Comparison of ENCODE assay signal across 8 mouse cellular contexts in the genomic region with DNA sequence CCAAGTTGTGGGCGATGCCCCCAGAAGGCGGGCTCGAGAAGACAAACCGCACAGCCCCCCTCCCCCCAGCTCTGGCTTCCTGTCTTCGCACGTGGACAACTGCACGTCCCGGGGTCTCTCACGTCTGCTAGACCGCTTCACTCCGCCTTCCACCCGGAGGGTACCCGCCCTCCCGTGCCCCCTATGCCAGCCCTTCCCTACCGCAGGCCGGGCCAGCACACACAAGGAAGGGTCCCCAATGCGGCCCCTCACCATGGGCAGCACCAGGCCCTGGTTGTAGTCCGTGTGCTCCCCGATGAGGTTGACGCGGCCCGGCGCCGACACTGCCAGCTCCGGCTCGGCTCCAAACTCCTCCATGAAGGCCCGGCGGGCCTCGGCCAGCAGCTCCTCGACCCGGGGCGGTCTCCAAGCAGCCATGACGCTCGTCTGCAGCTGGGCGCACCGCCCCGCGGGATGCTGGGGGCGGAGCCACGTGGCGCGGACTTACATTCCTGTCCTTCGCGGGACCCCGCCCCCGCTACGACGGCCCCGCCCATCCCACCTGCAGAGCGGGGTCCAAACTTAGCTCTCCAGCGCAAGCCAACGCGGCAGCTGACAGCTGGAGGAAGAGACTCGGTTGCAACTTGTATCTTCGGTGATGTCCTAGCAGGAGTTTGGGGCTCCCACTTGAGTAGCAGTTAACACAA. TPM values are rescaled to one million over a fixed set of nuclear protein-coding genes. Genes with fewer than 3 reads are reported as not detected.
DNase-seq lines count a peak whose midpoint lies in the region; ATAC-seq and TF ChIP-seq lines count a peak whose summit lies in the region.

Galk1 (minus strand) TSS at position 458 of the 686 bp plus-strand sequence.

- peak; percentile 87 for ATAC-seq in heart, embryonic 11.5 days (replicated peaks; ENCODE audit: insufficient number of reproducible peaks, low FRiP score, low TSS enrichment)
- peak; percentile 94 for ATAC-seq in kidney, embryonic 16.5 days (ENCODE audit: low FRiP score, low TSS enrichment)
- peak; percentile 69 for ATAC-seq in monocyte, adult 5-6 weeks (replicated peaks; ENCODE audit: insufficient number of reproducible peaks, low FRiP score, low TSS enrichment, poor library complexity, severe bottlenecking)

- under 1% methylated on average over 55 of the region's 55 CpGs for WGBS in bone marrow, adult 2 months
- WGBS in heart, embryonic 11.5 days (ENCODE audit: insufficient replicate concordance), result under 1% methylated on average over 54 of the region's 55 CpGs
- under 1% methylated on average over 55 of the region's 55 CpGs for WGBS in kidney, embryonic 16.5 days

- peak within 1 kb of the TSS; percentile 75 for H3K4me2 ChIP-seq in heart, embryonic 11.5 days
- H3K4me2 ChIP-seq in kidney, embryonic 16.5 days (replicated peaks; ENCODE audit: low read depth, low read length), result peak within 1 kb of the TSS; percentile 65

- H3K27ac ChIP-seq in bone marrow, adult 2 months (ENCODE audit: control insufficient read depth, insufficient read depth, low read depth, low read length, poor library complexity), result peak within 1 kb of the TSS; percentile 67
- peak within 1 kb of the TSS; percentile 91 for H3K27ac ChIP-seq in heart, embryonic 11.5 days (ENCODE audit: low read depth, low read length)
- peak within 1 kb of the TSS; percentile 94 for H3K27ac ChIP-seq in kidney, embryonic 16.5 days (ENCODE audit: low read length)

- peaks cover 23% of the 10 kb centered on the region for H3K36me3 ChIP-seq in erythroblast, embryonic 14.5 days (ENCODE audit: control insufficient read depth)
- peaks cover 10% of the 10 kb centered on the region; the same call in 1 of the 2 replicates for H3K36me3 ChIP-seq in heart, embryonic 11.5 days (ENCODE audit: control insufficient read depth, insufficient read depth, low read length)
- H3K36me3 ChIP-seq in kidney, embryonic 16.5 days (ENCODE audit: insufficient read depth, low read length), result peaks cover 26% of the 10 kb centered on the region

- TF ChIP-seq CTCF in bone marrow, adult 2 months (IDR thresholded peaks at IDR 0.05; ENCODE audit: control insufficient read depth, insufficient read depth, low read length), result no peak

- peak within 1 kb of the TSS; percentile 87 for H3K9ac ChIP-seq in heart, embryonic 11.5 days (ENCODE audit: low read depth, low read length)
- H3K9ac ChIP-seq in kidney, embryonic 16.5 days (replicated peaks; ENCODE audit: low read length), result peak within 1 kb of the TSS; percentile 89

- H3K9me3 ChIP-seq in erythroblast, embryonic 14.5 days (ENCODE audit: control insufficient read depth, low read length), result no peaks in the 10 kb centered on the region
- no peaks in the 10 kb centered on the region for H3K9me3 ChIP-seq in heart, embryonic 11.5 days (replicated peaks; ENCODE audit: control insufficient read depth, low read length)
- no peaks in the 10 kb centered on the region for H3K9me3 ChIP-seq in kidney, embryonic 16.5 days (ENCODE audit: low read length)

- peak; percentile 89 to 90 for DNase-seq in B cell, adult 2 months
- DNase-seq in liver, result peak; percentile 96
- DNase-seq in spleen, postnatal 36 days (ENCODE audit: low spot score in 2 of 2), result peak; percentile 91 to 92

- H3K4me1 ChIP-seq in bone marrow, adult 2 months (ENCODE audit: control insufficient read depth, insufficient read depth, low read length), result no peaks in the 10 kb centered on the region
- H3K4me1 ChIP-seq in erythroblast, embryonic 14.5 days (ENCODE audit: control insufficient read depth), result peaks cover 21% of the 10 kb centered on the region
- peaks cover 11% of the 10 kb centered on the region for H3K4me1 ChIP-seq in heart, embryonic 11.5 days (ENCODE audit: control insufficient read depth, insufficient read depth, low read length)
- H3K4me1 ChIP-seq in kidney, embryonic 16.5 days (ENCODE audit: insufficient read depth, low read length), result peaks cover 15% of the 10 kb centered on the region

- H3K27me3 ChIP-seq in erythroblast, embryonic 14.5 days (ENCODE audit: control insufficient read depth), result peaks cover 37% of the 10 kb centered on the region
- no peaks in the 10 kb centered on the region for H3K27me3 ChIP-seq in heart, embryonic 11.5 days (ENCODE audit: control insufficient read depth, insufficient read depth, low read length)
- H3K27me3 ChIP-seq in kidney, embryonic 16.5 days (ENCODE audit: insufficient read depth, low read length), result no peaks in the 10 kb centered on the region

- H3K4me3 ChIP-seq in bone marrow, adult 2 months (replicated peaks; ENCODE audit: control insufficient read depth, low read depth, low read length), result peak within 1 kb of the TSS; percentile 65
- peak within 1 kb of the TSS; percentile 67 for H3K4me3 ChIP-seq in erythroblast, embryonic 14.5 days (replicated peaks)
- peak within 1 kb of the TSS; percentile 67 for H3K4me3 ChIP-seq in heart, embryonic 11.5 days (ENCODE audit: low read depth, low read length)
- H3K4me3 ChIP-seq in kidney, embryonic 16.5 days (ENCODE audit: low read length), result peak within 1 kb of the TSS; percentile 75

- peak; percentile 40; the same call in 1 of the 2 replicates for TF ChIP-seq POLR2A in bone marrow, adult 2 months (IDR thresholded peaks at IDR 0.05; ENCODE audit: borderline replicate concordance, control insufficient read depth, low read depth, low read length)

RNA-seq across cellular contexts. Expression of gene Galk1, which starts in this region (rescaled TPM):
- 16.7 and 27.0 TPM in 2 replicates for polyA plus RNA-seq in bone marrow, adult 2 months (2011; ENCODE audit: insufficient read depth, insufficient read length, low replicate concordance, missing spikeins)
- 1.5 and 1.9 TPM in 2 replicates for polyA plus RNA-seq in erythroblast, embryonic 14.5 days (2012)
- polyA plus RNA-seq in heart, embryonic 11.5 days (2014; fragmentation: Nextera tagmentation; extraction: Ambion mirVana), result 137 and 151 TPM in 2 replicates
- 222 and 240 TPM in 2 replicates for polyA plus RNA-seq in kidney, embryonic 16.5 days (2015; fragmentation: Nextera tagmentation; extraction: Ambion mirVana)
- total RNA-seq in monocyte, adult 5-6 weeks (2017), result 3.6 to 6.4 TPM (median 5.8 TPM) in 3 replicates

Comparison
In these comparisons a context has a peak if more than half of its experiments do, and no peak if none do; other contexts are left out.
1. Peak in every context shown above with its lines: DNase-seq, ATAC-seq, H3K4me3 ChIP-seq and H3K27ac ChIP-seq.